Mouse (Mus musculus) heart, embryonic 11.5 days (tissue): Measurements from ENCODE around the gene Camsap2. TPM values are rescaled to one million over a fixed set of nuclear protein-coding genes. Genes with fewer than 3 reads are reported as not detected.

ENCODE experiments used
- ATAC-seq: fragments of 200-750 bp; cut with Nextera tagmentation; replicated peaks from 2 replicates; pipeline ENCODE4 v1.8.0; 2017; ENCODE audit warnings: moderate library complexity; ENCODE audit not compliant: insufficient number of reproducible peaks, low FRiP score, low TSS enrichment
- H3K27ac ChIP-seq: fragments of 300-500 bp; sonication (generic); 2 replicates; pipeline ENCODE4 v1.5.1; 2014; ENCODE audit warnings: mild to moderate bottlenecking, low read depth, low read length
- H3K27me3 ChIP-seq: fragments of 300-500 bp; sonication (generic); 2 replicates; pipeline ENCODE4 v1.6.1; 2014; ENCODE audit warnings: mild to moderate bottlenecking, low read length, mixed read lengths; ENCODE audit not compliant: control insufficient read depth, insufficient read depth
- H3K36me3 ChIP-seq: fragments of 300-500 bp; sonication (generic); 2 replicates; pipeline ENCODE4 v1.6.1; 2014; ENCODE audit warnings: mild to moderate bottlenecking, low read length, moderate library complexity, mixed read lengths; ENCODE audit not compliant: control insufficient read depth, insufficient read depth
- H3K4me1 ChIP-seq: fragments of 300-500 bp; sonication (generic); 2 replicates; pipeline ENCODE4 v1.6.1; 2014; ENCODE audit warnings: low read length; ENCODE audit not compliant: control insufficient read depth, insufficient read depth
- H3K4me2 ChIP-seq: fragments of 300-500 bp; sonication (generic); 2 replicates; pipeline ENCODE4 v1.6.1; 2014; ENCODE audit warnings: mild to moderate bottlenecking, moderate library complexity
- H3K4me3 ChIP-seq: fragments of 300-500 bp; sonication (generic); 2 replicates; pipeline ENCODE4 v1.5.1; 2014; ENCODE audit warnings: low read depth, low read length
- H3K9ac ChIP-seq: fragments of 300-500 bp; sonication (generic); 2 replicates; pipeline ENCODE4 v1.6.1; 2014; ENCODE audit warnings: mild to moderate bottlenecking, low read depth, low read length, moderate library complexity
- H3K9me3 ChIP-seq: fragments of 300-500 bp; sonication (generic); replicated peaks from 2 replicates; pipeline ENCODE4 v1.6.1; 2016; ENCODE audit warnings: low read length; ENCODE audit not compliant: control insufficient read depth
- WGBS: fragments of 180-500 bp; shearing (Covaris S2); extraction: QIAGEN DNeasy Blood & Tissue Kit; methylation state at CpG from one replicate; pipeline ENCODE4 v1.1.7; 2014; ENCODE audit not compliant: insufficient replicate concordance; 5-methylcytosine and 5-hydroxymethylcytosine counted together
- polyA plus RNA-seq: library from polyadenylated mRNA; unstranded; fragments of >200 nt; fragmentation: Nextera tagmentation; extraction: Ambion mirVana; gene quantifications from 2 replicates; pipeline ENCODE4 v1.2.1, GENCODE M21; 2014

The Camsap2 gene
- polyA plus RNA-seq, 1 experiment from 2014 or later: 11.3 TPM

GRCm38 (mm10) chr1:136365986-136366385 is 20.1 kb upstream of the Camsap2 start:
- H3K4me2 ChIP-seq: no peak overlapping the region
- H3K27me3 ChIP-seq: no peaks in the 10 kb centered on the region
- H3K27ac ChIP-seq: no peak overlapping the region
- H3K36me3 ChIP-seq: no peaks in the 10 kb centered on the region
- H3K9me3 ChIP-seq: no peaks in the 10 kb centered on the region
- no peak overlapping the region for H3K9ac ChIP-seq
- no peaks in the 10 kb centered on the region; the same call in 1 of the 2 replicates for H3K4me1 ChIP-seq
- 65% methylated on average over 3 of the region's 3 CpGs for WGBS
- no peak for ATAC-seq
- no peak overlapping the region for H3K4me3 ChIP-seq

GRCm38 (mm10) chr1:136364711-136365110 is 18.8 kb upstream of the Camsap2 start:
- 68% methylated on average over 15 of the region's 19 CpGs for WGBS
- Histone ChIP-seq H3K27me3 (no peaks in the 10 kb centered on the region), H3K4me1 (no peaks in the 10 kb centered on the region; the same call in 1 of the 2 replicates), H3K4me2 (no peak overlapping the region), H3K36me3 (no peaks in the 10 kb centered on the region), H3K9me3 (no peaks in the 10 kb centered on the region), H3K9ac (no peak overlapping the region), H3K4me3 (no peak overlapping the region), H3K27ac (no peak overlapping the region)
- ATAC-seq: no peak

- ATAC-seq: no peak
- Histone ChIP-seq H3K9ac (no peak overlapping the region), H3K4me2 (no peak overlapping the region), H3K36me3 (no peaks in the 10 kb centered on the region), H3K4me1 (no peaks in the 10 kb centered on the region; the same call in 1 of the 2 replicates), H3K4me3 (no peak overlapping the region), H3K9me3 (no peaks in the 10 kb centered on the region), H3K27ac (no peak overlapping the region), H3K27me3 (no peaks in the 10 kb centered on the region)
- 59% methylated on average over 6 of the region's 6 CpGs for WGBS
These were observed 17.1 kb upstream of the Camsap2 start for GRCm38 (mm10) chr1:136363035-136363434.

GRCm38 (mm10) chr1:136362567-136362966 is 16.7 kb upstream of the Camsap2 start:
- no peaks in the 10 kb centered on the region for H3K9me3 ChIP-seq
- no peak overlapping the region for H3K4me2 ChIP-seq
- 64% methylated on average over 8 of the region's 8 CpGs for WGBS
- no peaks in the 10 kb centered on the region; the same call in 1 of the 2 replicates for H3K4me1 ChIP-seq
- no peak for ATAC-seq
- H3K27ac ChIP-seq: no peak overlapping the region
- H3K27me3 ChIP-seq: no peaks in the 10 kb centered on the region
- H3K4me3 ChIP-seq: no peak overlapping the region
- H3K9ac ChIP-seq: no peak overlapping the region
- H3K36me3 ChIP-seq: no peaks in the 10 kb centered on the region

- Histone ChIP-seq H3K4me3 (no peak overlapping the region), H3K9me3 (no peaks in the 10 kb centered on the region), H3K4me1 (no peaks in the 10 kb centered on the region; the same call in 1 of the 2 replicates), H3K4me2 (no peak overlapping the region), H3K27ac (no peak overlapping the region), H3K9ac (no peak overlapping the region), H3K36me3 (no peaks in the 10 kb centered on the region), H3K27me3 (no peaks in the 10 kb centered on the region)
- ATAC-seq: no peak
- WGBS: 77% methylated on average over 2 of the region's 2 CpGs
These were observed 15.5 kb upstream of the Camsap2 start for GRCm38 (mm10) chr1:136361373-136361772.

- Histone ChIP-seq H3K27me3 (no peaks in the 10 kb centered on the region), H3K4me2 (no peak overlapping the region), H3K36me3 (no peaks in the 10 kb centered on the region), H3K4me3 (no peak overlapping the region), H3K27ac (no peak overlapping the region), H3K4me1 (no peaks in the 10 kb centered on the region; the same call in 1 of the 2 replicates), H3K9me3 (no peaks in the 10 kb centered on the region), H3K9ac (no peak overlapping the region)
- WGBS: 73% methylated on average over 6 of the region's 6 CpGs
- ATAC-seq: no peak
These were observed 15.0 kb upstream of the Camsap2 start for GRCm38 (mm10) chr1:136360909-136361308.

- Histone ChIP-seq H3K4me3 (no peak overlapping the region), H3K27me3 (no peaks in the 10 kb centered on the region), H3K36me3 (no peaks in the 10 kb centered on the region), H3K4me2 (no peak overlapping the region), H3K27ac (no peak overlapping the region), H3K4me1 (no peaks in the 10 kb centered on the region), H3K9me3 (no peaks in the 10 kb centered on the region), H3K9ac (no peak overlapping the region)
- 73% methylated on average over 7 of the region's 7 CpGs for WGBS
- ATAC-seq: no peak
These were observed 13.0 kb upstream of the Camsap2 start for GRCm38 (mm10) chr1:136358841-136359360.

- Histone ChIP-seq H3K36me3 (no peaks in the 10 kb centered on the region), H3K9me3 (no peaks in the 10 kb centered on the region), H3K27ac (no peak overlapping the region), H3K27me3 (no peaks in the 10 kb centered on the region), H3K4me2 (no peak overlapping the region), H3K4me1 (no peaks in the 10 kb centered on the region), H3K9ac (no peak overlapping the region), H3K4me3 (no peak overlapping the region)
- WGBS: 74% methylated on average over 4 of the region's 4 CpGs
- ATAC-seq: no peak
These were observed 9.7 kb upstream of the Camsap2 start for GRCm38 (mm10) chr1:136355651-136356050.

- WGBS: 63% methylated on average over 3 of the region's 3 CpGs
- Histone ChIP-seq H3K27ac (no peak overlapping the region), H3K4me1 (no peaks in the 10 kb centered on the region), H3K27me3 (no peaks in the 10 kb centered on the region), H3K4me3 (no peak overlapping the region), H3K9ac (no peak overlapping the region), H3K9me3 (no peaks in the 10 kb centered on the region), H3K4me2 (no peak overlapping the region), H3K36me3 (no peaks in the 10 kb centered on the region)
- ATAC-seq: no peak
These were observed 4.8 kb upstream of the Camsap2 start for GRCm38 (mm10) chr1:136350699-136351200.
